Mouse (Mus musculus) CD4-positive, CD25-positive, alpha-beta regulatory T cell, adult 9 weeks (primary cell): Measurements from ENCODE around the gene Slc22a17. TPM values are rescaled to one million over a fixed set of nuclear protein-coding genes. Genes with fewer than 3 reads are reported as not detected.

ENCODE experiments used
- polyA plus RNA-seq: library from polyadenylated mRNA; unstranded; fragments of 100-300 nt; shearing (Covaris generic); gene quantifications from one replicate; pipeline ENCODE4 v1.2.1, GENCODE M21; 2017

Slc22a17 gene
- polyA plus RNA-seq = 1.1 TPM

DNA sequence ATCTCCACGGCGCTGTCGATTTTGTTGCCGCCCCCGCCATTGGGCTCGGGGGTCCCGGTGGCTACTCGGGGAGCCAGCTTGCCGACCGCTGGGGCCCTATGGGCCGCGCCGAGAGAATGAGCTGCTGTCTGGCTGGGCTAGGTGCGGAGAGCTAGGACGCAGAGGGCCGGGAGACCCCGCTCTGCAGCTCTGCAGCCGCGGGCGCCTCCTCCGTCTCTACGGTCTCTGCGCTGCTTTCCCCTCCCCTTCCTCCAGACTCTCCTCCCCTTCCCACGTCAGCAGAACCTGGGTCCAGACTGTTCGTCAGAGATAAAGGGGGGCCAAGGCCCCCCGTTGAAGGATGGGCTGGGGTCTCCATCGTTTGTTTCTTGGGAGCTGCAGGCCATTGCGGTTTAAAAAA is at the start of gene Slc22a17:
Gene Slc22a17 (minus strand): TSS at position 247 of the 400 bp plus-strand sequence.

DNA sequence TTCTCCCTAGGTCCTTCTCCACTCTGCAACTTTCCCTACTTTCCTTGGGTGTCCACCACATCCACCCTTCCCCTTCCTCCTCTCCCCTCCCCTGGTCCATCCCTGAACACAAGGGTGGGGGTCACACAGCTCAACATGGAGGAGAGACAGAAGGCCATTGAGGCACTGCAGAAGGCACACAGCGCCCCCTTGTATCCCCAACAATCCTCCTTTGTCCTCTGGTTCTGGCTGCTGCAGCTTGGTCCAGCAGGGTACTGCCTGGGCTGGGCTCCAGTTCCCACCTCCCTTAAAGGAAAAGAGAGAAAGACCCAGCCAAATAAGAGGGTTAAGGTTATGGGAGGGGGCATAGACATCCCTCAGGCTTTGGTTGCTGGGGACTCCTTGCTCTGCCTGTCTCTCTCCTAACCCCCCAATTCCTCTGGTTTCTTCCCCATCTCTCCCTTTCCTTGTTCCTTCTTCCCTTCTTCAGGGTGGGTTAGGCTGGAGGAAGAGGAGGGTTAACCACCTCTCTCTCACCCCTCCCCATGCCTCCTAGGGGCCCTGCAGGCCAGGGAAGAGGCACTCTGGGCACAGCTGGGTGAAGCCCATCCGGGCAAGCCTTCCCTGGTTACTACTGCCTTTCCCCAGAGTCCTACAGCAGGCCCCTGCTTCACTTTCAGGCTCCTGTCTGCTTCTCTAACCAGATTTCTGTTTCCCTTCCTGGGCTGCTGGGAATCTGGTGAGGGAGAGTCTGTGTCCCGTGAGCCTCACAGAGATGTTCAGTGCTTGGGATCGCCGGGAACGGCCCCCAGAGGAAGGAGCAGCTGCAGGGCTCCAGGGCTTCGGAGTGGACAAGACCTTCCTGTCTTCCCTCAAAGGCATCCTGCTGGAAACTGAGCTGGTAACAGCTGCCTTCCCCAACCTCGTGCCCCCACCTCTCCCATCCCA is 23.2 kb upstream of the Slc22a17 start, which contains the start of gene Cmtm5:
Gene Cmtm5 (plus strand): TSS at position 358 of the 927 bp plus-strand sequence.

DNA sequence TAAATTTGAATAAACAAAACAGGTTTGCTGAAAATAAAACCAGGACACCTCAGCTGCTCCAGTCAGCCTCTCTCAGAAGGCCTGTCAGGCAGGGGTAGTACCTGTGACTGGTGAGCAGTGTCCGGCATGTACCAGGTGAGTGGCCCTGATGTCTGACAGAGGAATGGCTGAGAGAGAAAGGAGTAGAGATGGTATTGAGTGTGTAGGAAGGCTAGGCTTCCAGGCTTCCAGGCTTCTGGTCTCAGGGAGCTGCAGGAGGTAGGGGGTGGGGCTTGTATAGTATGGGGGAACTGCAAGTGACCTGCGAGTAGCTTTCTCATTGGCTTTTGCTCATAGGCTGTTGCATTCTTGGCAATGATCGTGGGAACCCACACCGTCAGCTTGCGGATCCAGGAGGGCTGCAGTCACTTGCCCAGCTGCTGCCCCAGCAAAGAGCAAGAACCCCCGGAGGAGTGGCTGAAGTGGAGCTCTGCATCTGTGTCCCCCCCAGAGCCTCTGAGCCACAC is 19.8 kb upstream of the Slc22a17 start, which contains the start of gene Il25:
Gene Il25 (plus strand): TSS at position 51 of the 506 bp plus-strand sequence.

DNA sequence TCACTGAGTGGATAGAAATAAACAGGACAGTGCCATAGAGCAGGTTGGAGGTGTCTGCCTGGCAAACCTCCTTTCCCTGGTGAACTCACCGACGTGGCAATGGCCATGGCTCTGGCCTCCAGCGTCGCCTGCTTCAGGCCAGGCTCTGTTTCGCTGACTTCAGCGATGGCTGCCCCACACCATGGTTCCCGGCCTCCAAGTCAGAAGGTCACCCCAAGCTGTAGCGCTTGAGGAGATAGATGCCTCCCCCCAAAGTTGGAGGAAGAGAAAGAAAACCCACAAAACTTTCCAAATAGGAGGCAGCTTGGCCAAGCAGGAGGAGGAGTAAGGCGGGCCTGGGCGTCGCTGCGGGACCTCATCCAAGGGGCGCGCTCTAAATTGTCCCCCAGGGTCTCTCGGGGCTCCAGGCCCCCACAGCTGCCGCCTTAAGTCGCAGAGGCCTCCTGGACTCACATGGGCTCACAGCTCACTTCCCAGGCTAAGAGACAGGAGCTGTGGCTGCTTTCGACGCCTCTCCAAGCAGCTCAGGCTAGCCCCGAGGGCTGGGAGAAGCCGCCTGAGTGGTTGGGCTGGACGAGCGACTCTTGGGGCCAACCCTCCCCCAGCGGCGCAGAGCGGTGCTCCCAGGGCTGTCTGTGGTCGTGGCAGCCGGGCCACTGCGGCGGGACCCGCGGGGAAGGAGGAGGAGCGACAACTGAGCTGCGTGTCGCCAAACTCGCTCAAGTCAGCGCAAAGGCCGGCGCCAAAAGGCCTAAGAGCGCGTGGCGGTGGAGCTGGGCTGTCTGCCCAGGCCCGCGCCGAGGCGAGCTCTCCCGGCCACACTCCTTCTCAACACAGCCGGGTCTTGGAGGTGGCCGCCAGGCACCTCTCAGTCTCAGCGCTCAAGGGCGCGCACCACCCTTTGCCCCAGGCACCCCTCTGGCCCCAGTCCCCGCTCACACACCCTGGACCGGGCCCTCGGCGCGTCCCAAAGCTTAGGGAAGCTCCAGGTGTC is 12.7 kb upstream of the Slc22a17 start, which contains the start of gene Efs:
Gene Efs (minus strand): TSS at position 778 of the 994 bp plus-strand sequence.

DNA sequence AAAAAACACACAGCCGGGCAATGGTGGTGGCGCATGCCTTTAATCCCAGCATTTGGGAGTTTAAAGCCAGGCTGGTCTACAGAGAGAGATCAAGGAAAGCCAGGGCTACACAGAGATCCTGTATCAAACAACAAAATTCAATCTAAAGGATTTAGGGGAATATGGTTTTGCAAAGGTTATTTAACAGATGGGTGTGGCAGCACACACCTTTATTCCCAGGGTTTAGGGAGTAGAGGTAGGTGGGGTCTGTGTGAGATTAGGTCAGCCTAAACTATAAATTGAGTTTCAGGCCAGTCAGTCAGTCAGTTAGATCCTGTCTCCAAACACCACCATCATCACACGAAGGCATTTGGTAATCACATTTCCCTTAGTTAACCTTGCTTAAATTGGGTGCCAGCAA is 20.7 kb downstream of the Slc22a17 start, which contains the start of gene Pabpn1:
Gene Pabpn1 (plus strand): TSS at position 301 of the 400 bp plus-strand sequence.

DNA sequence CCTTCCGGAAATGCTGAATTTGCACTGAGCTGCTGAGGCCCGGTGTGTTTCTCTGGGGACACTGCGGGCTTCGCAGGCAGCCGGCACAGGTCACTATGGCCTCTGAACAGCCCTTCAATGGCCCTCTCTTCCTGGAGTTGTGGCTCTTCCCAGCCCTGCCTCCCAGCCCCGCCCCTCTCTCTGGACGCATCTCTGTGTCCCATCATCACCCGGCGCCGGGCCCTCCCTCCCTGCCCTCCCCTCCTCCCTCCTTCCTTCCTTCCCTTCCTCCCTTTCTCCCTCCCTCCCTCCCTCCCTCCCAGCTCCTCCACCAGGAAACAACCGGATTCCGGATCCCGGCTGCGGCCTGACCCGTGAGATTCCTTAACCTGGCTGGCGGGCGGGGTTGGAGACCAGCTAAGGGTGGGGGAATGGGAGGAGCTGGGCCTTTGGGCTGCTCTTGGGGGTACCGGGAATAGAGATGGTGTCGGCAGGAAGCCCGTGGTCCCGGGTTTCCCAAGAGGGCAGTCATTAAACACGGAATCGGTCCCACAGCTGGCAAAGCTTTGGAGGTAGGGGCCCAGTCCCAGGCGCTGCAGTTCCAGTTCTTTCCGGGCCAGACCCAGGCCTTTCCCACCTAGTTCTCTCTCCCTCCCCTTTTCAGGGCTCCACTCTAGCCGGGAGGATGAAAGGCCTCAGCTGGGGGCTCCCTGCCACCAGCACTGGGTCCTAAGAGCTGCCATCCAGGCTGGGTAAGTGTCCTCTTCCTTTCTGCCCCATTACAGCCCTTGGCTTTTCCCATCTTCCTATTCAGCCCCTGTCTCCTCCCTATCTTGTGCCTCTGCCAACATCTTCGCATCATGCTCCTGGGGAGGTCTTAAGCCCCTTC is 29.5 kb downstream of the Slc22a17 start, which contains the start of the genes Bcl2l2 and Gm20521:
Gene Bcl2l2 (plus strand): TSS at position 224 of the 868 bp plus-strand sequence.
Gene Gm20521 (plus strand): TSS at position 288 of the 868 bp plus-strand sequence.

DNA sequence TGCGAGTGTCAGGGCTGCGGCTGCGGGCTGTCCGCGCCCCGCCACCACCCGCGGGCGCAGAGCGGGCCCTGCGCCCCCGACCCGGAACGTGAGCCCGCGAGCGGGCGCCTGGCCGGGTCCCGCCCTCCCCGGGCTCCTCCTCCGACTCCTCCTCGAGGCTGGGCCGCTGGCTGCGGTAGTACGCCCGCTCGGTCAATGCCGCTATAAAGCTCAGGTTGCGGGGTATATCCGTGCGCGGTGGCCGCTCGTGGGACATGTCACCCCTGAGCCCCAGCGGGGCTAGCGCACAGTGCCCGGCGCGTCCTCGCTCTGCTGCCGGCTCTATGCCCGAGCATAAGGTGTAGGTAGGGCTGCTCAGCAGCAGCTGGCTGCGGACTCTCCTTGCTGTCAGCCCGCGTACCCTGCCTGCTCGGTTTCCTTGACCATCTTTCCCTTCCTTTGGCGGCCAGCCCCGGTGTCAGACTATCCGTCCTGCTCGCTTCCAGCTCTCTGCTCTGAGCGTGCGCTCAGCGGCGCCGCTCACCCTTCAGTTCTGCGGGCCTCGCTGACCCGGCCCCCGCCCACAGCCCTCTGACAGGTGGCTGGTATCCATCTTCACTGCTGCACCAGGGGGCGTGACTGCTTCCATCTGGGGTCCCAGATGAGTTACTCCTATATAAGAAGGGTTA is 35.8 kb downstream of the Slc22a17 start, which contains the start of gene Ppp1r3e:
Gene Ppp1r3e (minus strand): TSS at position 503 of the 668 bp plus-strand sequence.

DNA sequence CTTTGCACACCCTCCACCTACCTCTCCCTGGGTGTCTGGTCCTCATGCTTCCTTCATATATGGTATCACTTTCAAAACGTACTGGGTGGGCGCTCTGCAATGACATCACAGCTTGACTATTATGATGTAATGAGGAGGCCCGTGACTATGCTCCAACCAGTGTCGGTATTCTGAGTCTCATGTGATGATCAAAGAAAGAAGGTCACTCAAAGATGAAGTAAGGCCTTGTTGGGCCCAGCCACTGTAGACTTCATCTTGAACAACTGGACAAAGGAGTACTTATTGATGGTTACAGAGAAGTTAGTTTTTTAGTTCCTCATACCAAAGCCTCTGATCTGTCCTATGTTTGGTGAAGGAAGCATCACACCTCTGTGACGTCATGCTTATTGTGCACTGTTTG is 42.1 kb downstream of the Slc22a17 start, which contains the start of gene Homez:
Gene Homez (minus strand): TSS at position 101 of the 400 bp plus-strand sequence.

Other genes with a start within 250 kb of the Slc22a17 start
- 93.8 TPM for gene 1700123O20Rik, start 226.9 kb downstream of the Slc22a17 start, polyA plus RNA-seq
- 123 TPM for gene Acin1, start 226.2 kb downstream of the Slc22a17 start, polyA plus RNA-seq
- 0.38 TPM for gene Gm29776, start 214.3 kb downstream of the Slc22a17 start, polyA plus RNA-seq
- gene Cebpe, start 201.0 kb downstream of the Slc22a17 start, polyA plus RNA-seq = not detected
- gene Slc7a8, start 131.2 kb downstream of the Slc22a17 start, polyA plus RNA-seq = 0.24 TPM
- gene Rnf212b, start 99.0 kb downstream of the Slc22a17 start, polyA plus RNA-seq = not detected
- 3.7 TPM for gene Homez, start 42.2 kb downstream of the Slc22a17 start, polyA plus RNA-seq
- gene Ppp1r3e, start 35.6 kb downstream of the Slc22a17 start, polyA plus RNA-seq = 0.45 TPM
- gene Bcl2l2, start 29.8 kb downstream of the Slc22a17 start, polyA plus RNA-seq = 0.31 TPM
- 0.38 TPM for gene Gm20521, start 29.7 kb downstream of the Slc22a17 start, polyA plus RNA-seq
- 29.9 TPM for gene Pabpn1, start 20.6 kb downstream of the Slc22a17 start, polyA plus RNA-seq
- not detected for gene Efs, start 13.0 kb upstream of the Slc22a17 start, polyA plus RNA-seq
- not detected for gene Il25, start 19.6 kb upstream of the Slc22a17 start, polyA plus RNA-seq
- not detected for gene Cmtm5, start 23.1 kb upstream of the Slc22a17 start, polyA plus RNA-seq
- not detected for gene Myh6, start 53.8 kb upstream of the Slc22a17 start, polyA plus RNA-seq
- not detected for gene Gm17428, start 63.8 kb upstream of the Slc22a17 start, polyA plus RNA-seq
- gene Myh7, start 81.5 kb upstream of the Slc22a17 start, polyA plus RNA-seq = not detected
- 152 TPM for gene Ngdn, start 102.3 kb upstream of the Slc22a17 start, polyA plus RNA-seq
- gene Zfhx2, start 179.2 kb upstream of the Slc22a17 start, polyA plus RNA-seq = 13.0 TPM
- gene Thtpa, start 181.7 kb upstream of the Slc22a17 start, polyA plus RNA-seq = 17.0 TPM
- gene Ap1g2, start 193.5 kb upstream of the Slc22a17 start, polyA plus RNA-seq = 173 TPM
- not detected for gene Jph4, start 203.8 kb upstream of the Slc22a17 start, polyA plus RNA-seq